Mouse (Mus musculus): ENCODE measurements around the gene Calm4.
A peak's percentile ranks its signal among the peaks of the same experiment; 100 is the strongest.
"Not testable (repeated sequence)": the region's sequence is repeated elsewhere in the genome, so short reads cannot be mapped to it uniquely, and the experiment has no call there.

Calm4 gene

DNA sequence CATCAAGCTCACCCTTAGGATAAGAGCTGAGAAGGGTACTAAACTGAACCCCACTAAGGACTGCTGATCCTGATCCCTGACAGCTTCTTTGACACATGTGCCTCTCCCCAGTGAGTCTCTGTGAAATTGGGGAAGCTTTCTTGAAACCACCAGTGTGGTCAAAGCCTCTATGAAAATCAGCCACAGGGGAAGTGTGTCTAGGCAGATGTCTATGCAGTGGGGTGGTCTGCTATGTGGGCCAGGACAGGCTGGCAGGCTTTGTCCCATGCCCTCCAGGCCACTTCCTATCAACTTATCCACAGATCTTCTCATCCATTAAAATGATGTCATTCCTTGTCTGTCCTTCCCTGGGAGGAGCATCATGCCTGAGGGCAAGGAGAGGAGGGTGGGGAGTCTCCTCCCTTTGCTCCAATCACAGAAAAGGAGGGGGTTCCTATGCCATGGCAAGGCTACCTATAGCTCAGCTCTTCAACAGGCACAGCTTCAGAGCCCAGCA lies at the start of gene Calm4:
Calm4 (plus strand) TSS at position 446 of the 496 bp plus-strand sequence.
- DNase-seq, result not testable (repeated sequence)

DNA sequence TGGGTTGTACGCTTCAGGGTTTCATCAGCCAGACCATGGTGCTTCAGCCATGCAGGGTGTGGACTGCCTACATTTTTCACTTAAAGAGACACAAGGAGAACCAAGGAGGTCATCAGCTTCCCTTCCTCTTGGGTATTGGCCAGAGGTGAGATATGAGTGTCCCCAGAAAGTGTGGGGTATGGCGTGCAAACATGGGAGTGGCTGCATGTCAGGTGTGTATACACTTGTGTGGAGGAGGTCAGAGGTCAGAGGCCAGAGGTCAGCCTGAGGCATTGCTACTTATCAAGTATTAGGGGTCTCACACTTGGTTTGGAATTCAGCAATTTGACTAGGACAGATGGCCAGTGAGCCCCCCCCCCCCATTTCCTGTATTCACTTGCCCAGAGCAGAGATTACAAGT lies 49.0 kb upstream of the Calm4 start:
- DNase-seq, result no peak

DNA sequence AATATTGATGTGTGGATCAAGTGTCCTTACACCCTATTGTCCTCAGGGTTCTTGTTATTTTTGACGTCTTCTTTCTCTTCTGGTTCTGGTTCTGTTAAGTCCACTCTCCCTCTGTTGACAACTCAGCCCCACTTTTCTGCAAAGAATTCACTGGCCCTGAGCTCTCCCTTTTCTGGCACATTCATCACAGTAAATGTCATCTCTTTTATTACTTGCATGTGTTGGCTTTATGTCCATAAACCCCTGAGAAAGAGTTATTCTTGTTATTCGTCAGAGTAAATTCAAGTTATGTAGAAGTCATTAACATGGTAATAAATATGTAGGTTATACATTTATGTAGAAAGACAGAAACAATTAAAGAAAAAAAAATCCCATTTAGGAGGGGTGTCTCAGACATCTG lies 48.0 kb upstream of the Calm4 start:
- no peak for DNase-seq

DNA sequence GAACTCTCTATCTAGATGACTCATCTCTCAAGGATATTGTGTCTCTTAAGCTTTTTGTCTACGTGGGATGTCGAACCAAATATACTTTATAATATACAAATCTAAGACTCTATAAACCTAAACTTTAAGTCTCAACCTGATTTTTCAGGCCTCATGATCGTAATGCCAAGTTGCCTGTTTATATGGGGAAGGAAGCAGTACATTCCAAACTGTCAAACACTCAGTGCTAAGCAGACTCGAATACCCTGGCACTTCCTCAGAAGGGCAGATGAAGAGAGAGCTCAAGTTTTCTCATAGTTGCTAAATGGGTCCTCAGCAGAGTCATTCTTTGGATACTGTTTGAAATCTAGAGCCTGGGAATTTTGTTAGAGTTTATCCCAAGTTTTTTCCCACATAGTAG lies 40.9 kb upstream of the Calm4 start:
- no peak for DNase-seq

DNA sequence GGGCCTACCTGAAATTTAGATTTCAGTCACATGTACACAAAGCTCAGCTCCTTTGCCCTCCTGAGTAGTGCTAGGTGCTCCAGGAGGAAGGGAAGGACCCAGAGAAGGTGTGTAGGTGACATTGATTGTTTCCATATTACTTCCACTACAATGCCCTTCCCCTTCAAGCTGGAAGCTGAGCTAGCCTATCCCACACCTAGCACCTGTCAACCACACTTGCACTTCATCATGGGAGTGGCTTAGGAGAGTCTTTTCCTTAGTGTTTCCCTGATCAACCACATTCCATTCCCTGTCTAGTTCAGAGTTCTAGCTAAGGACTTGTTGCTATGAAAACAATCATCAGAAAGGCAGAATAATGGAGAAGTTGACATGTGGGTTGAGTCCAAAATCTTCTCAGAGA lies 38.8 kb upstream of the Calm4 start:
- no peak for DNase-seq

DNA sequence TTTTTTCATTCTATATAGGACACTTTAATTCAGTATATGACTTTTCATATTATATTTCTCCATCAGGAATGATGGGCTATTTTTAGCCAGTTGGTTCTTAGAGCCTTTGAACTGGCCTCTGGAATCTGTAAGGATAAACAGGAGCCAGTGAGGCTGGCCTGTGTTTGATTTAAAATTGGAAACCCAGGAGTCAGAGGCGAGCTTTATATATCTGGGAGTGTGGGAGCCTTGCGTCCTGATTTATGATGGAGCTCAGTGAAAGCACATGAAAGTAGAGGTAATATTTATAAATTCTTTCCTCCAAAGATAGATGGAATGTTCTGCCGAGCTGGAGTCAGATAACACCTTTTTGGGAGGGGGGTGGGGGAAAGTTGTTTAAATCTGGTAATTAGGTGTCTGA lies 38.2 kb upstream of the Calm4 start:
- DNase-seq, result no peak

DNA sequence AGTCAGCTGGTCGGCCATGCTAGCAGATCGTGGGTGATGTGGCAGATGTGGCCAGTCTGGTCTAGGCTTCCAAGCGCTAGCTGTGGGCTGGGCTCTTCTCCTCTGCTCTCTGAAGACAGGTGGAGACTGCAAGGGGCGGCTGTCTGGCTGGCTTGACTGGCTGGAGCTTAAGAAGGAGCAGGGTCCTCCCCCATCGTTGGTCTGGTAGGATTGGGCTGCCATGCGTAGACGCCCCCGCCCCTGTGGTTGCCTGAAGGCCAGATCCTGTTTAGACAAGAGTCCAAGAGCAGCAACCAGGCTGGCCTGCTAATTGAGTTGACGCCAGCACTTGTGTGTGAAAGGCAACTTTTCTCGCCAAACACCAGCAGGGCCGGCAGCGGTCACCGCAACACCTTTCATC lies 33.4 kb upstream of the Calm4 start, which contains the start of gene Calml3:
Calml3 (minus strand) TSS at position 131 of the 400 bp plus-strand sequence.
- peak; percentile 41 to 53 for DNase-seq

DNA sequence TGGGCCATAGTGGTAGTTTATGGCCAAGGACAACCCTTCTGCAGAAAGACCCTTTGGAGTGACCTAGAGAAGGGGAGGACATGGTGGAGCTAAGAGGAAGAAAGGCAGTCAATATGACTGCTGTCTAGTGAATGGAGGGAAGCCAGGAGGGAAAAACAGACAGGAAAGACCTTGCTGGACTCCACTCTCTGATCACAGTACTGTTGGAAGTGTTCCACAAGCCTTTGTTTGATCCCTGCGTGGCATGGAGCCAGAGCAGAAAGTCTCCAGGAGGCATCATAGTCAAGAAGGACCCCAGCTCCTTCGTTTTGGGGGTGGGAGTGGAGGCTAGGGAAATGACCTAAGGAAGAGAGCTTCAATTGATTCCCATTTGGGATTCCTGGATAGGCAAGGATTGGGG lies 32.4 kb upstream of the Calm4 start:
- DNase-seq, result peak; percentile 17 to 65

DNA sequence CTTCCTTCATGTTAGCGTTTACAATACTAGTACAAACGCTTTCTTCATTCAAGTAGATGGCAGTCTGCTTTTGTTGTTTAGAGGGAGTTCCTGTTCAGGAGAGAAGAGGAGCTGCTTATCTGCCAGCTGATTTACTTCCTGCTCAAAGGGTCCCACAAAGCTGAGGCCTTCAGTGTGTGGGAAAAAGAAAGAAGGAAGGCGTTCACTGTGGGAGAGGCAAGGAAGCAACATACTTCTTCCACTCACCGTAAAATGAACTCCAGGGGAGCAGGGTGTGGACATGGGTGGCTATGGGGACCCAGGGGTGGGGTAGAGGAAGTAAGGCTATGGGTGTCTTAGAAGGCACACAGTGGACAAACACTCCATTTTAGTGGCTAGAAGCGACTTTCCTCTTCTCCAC lies 31.9 kb upstream of the Calm4 start:
- no peak for DNase-seq

DNA sequence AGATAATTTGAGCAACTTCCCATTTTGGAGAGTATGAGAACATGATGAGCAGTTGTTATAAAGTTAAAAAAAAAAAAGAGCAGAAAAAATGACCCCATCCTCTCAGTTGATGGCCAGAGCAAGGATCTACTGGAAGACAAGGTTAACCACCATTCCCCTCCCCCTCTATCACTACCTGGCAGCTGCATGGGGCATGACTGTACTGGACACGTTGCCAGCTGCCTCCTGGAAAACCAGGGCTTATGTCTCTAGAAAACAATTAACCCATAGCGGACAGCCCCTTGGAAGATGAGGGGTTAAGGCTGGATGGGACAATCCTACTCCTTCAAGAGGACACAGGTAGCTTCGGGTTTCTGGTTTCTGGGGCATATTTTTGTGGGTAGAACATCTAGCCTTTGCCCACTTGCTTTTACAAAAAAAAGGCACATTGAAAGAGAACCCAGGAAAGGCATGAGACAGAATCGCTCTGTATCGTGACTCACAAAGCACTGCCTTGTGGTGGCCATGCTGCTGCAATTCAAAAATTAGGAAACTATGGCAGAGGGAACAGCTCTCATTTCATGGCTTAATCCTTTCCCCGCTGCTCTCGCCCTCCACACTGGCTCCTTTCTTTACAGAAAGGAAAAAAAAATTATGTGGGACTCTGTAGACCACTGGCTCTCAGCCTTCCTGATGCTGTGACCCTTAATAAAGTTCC lies 30.3 kb upstream of the Calm4 start:
- DNase-seq, result peak; percentile 16 to 30

DNA sequence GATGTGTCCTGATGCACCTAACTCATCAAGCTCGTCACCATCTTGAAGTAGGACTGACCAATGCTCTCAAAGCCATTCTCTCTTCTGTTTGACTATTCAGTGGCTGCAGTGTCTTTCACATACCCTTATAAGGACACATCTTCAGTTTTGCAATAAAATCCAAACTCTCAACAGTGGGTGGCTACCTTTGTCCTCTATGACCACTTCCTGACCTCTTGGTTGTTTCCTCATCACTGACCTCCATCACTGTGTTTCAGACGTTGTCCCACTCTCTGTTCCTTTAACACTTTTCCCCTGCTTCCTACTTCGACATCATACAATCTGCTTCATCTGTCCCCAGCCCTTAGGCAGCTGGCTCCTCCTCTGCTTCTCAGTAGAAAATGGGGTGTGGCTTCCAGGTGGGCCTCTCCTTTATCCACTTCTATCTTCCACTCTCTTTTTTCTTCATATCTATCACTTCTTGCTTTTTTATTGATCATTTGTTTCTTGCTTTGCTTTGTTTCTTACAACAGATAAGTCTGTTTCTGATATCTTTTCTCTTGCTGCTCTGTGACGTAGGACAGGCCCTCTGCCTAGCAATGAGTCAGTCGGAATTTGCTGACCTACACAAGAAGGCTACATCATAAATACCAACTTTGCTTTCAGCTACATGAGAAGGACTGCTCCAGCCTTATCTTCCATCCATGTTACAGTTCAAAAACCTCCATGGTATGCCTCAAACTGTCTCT lies 19.4 kb upstream of the Calm4 start:
- no peak for DNase-seq

DNA sequence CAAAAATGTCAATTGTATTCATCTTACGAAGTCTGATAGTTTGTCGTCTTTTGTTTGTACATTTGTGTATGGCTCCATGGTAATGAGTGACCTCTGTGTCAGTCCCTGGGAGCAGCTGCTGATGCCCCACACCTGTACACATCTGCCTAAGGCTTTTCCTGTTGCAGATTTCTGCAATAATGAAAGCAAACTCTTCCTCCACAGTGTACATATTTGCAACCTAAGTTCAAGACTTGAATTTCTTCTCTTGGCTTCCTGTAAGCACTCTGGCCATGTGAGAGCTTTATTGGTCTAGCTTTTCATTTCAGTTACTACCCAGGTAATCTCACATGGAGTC lies 18.8 kb upstream of the Calm4 start:
- no peak for DNase-seq

DNA sequence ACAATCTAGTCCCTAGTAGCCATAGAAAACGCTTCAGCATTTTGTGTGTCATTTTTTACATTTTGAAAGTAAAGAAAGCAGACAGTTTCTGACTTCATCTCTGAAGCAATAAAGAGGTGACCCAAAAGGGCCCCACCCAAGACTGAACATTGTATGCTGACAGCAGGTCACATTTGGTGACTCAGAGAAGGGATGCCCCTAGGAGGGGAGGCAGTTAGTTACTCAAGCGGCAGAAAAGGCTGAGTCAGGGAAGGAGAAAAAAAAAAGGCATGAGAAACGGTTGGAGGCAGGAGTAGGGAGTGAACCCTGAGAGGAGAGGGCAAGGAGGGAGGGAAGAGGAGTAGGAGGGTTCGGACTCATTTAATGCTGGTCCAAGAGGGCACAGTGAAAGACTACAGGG lies 15.5 kb upstream of the Calm4 start:
- DNase-seq, result no peak

DNA sequence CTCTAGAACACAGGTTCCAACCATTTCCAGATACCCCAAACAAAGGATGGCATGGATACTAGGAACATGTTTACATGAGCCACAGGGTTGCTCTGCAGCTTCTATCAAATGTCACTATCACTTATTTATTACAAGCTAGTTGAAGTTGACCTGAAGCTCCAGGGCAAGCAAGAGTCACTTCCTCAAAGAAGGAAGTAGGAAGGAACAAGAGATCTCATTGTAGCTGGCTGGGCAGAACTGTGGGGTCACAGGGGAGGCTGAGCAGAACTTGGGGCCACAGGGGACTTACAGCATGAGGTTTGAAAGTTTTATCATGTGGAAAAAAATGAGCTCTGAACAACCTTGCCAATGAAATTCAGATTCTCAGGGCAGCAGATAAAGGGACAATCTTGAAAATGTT lies 11.8 kb upstream of the Calm4 start:
- DNase-seq, result no peak

DNA sequence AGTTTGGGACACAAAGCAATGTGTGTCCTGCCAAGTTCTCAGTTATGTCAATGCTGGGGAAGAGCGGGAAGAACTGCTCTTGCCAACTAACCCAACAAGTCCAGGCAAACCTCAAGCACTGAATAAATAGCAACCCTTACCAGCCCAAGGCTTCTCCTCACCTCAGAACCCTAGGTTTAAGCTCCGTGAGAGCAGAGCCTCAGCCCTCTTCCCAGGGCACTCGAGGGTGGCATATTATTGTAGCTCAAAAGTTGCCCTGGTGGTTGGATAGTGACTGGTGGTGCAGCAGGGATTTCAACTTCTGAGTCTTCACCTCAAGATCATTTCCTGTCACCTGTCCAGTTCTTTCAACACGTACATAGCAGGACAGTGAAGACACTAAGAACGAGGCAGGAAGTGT lies 6.0 kb upstream of the Calm4 start:
- DNase-seq, result no peak

DNA sequence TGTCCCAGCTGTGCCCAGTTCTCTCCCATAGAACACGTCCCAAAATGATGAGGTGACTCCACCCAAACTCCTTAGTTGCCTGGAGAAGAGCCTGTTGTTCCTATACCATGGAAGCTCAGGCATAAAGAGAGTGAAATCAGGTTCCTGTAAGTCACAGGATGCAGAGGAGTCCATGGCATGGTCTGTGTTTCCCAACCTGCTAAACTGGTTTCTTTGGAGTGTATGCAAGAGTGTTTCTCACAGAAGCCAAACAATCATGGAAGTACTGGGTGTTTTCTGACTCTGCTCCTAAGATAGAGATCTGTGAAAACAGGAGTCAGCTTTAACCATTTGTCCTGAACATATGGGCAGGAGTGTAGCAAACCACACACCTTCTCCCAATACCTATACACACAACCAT lies 5.6 kb upstream of the Calm4 start:
- DNase-seq, result peak in 1 of 2 experiments; percentile 4

DNA sequence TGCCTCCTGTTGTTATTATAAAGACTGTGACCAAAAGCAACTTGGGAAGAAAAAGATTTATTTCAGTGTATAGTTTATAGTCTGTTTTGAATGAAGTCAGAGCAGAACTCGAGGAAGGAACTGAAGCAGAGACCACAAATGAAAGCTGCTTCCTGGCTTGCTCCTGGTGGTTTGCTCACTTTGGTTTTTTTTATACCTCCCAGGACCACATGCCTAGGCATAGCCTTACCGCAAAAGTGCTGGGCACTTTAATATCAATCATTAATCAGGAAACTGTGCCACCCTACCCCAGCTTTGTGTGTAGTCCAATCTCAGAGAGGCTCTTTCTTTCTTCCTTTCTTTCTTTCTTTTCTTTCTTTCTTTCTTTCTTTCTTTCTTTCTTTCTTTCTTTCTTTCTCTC lies 5.1 kb upstream of the Calm4 start:
- DNase-seq, result peak in 1 of 2 experiments; percentile 4

DNA sequence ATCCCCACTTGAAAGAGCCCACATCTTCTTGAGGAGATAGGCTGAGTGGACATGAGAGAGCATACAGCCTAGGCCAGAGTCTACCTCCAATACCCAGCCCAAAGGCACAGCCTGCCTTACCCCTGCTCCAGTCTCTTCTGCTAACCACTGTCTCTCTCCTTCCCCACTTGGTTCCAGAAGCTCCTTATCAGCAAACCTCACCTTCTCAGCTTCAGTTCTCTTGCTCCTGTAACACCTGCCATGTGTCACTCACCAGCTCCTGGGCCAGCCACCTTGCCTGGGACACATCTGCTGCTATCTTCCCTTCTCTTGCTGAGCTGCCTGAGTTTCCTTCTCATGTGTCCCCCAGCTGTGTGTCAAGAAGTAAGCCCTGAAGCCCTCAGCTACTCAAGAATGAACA lies 3.9 kb upstream of the Calm4 start:
- not testable (repeated sequence) for DNase-seq

DNA sequence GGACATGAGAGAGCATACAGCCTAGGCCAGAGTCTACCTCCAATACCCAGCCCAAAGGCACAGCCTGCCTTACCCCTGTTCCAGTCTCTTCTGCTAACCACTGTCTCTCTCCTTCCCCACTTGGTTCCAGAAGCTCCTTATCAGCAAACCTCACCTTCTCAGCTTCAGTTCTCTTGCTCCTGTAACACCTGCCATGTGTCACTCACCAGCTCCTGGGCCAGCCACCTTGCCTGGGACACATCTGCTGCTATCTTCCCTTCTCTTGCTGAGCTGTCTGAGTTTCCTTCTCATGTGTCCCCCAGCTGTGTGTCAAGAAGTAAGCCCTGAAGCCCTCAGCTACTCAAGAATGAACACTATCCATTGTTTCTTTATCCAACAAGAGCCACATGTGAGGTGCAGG lies 3.1 kb downstream of the Calm4 start:
- not testable (repeated sequence) for DNase-seq

DNA sequence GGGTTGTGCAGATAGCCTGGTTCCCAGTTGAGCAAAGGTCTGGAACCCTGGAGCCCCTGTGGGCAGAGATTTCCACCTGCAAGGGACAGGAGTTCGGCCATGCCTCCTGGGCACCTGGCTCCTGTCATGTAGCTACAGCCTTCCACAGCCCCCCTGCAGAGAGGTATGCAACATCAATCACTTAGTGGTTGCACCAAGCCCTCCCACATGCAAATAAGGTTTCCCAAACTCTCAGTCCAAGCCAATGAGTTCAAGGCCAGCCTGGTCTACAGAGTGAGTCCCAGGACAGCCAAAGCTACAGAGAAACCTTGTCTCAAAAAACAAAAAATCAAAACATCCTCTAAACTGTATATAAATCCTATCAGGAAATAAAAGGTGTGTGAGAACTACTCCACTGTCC lies 12.8 kb downstream of the Calm4 start:
- no peak for DNase-seq

DNA sequence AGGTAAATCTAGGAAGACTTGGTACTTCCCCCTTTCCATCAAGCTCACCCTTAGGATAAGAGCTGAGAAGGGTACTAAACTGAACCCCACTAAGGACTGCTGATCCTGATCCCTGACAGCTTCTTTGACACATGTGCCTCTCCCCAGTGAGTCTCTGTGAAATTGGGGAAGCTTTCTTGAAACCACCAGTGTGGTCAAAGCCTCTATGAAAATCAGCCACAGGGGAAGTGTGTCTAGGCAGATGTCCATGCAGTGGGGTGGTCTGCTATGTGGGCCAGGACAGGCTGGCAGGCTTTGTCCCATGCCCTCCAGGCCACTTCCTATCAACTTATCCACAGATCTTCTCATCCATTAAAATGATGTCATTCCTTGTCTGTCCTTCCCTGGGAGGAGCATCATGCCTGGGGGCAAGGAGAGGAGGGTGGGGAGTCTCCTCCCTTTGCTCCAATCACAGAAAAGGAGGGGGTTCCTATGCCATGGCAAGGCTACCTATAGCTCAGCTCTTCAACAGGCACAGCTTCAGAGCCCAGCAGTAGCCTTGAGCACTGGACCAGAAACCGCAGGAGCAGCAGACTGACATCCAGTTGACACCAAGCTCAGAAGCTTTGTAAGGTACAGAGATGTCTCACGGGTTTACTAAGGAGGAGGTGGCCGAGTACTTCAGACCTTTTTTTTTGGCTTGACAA lies 16.2 kb downstream of the Calm4 start, which contains the start of gene Calm5:
Calm5 (plus strand) TSS at position 526 of the 686 bp plus-strand sequence.
- not testable (repeated sequence) for DNase-seq

DNA sequence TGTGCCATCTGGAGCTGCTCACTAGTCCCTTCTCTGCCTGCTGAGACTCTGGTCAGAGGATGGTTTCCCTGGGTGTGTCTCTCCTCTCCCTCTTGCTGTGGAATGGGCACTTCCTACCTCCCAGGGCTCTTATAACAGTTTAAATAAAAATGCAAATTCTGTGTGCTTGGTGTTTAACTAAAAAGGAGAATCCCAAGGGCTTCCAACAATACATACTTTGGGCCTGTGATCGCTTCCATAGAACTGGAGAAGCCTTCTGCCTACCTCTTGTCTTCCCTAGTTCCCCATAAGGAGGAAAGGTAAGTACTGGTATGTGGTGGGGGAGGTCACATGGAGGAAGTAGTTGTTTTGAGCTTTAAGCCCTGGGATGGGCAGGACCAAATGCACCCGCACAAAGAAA lies 17.3 kb downstream of the Calm4 start:
- no peak for DNase-seq

DNA sequence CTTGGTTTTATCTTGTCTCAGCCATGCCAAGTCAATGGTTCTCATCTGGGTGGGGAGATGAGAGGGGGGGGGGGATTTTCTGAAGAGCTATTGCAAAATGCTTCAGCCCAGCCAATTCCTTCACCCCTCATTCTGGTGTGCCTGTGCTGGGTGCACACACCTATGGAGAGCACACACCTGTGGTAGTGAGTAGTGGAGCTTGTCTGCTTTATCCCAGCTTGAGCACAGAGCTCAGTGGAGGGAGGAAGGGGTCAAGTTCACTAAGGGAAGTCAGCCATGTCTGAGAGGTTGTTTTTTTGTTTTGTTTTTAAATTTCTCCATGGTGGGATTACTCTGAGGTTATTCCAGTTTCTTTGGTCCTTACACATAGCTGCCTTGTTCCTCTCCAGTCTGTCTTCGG lies 18.7 kb downstream of the Calm4 start:
- DNase-seq, result no peak

DNA sequence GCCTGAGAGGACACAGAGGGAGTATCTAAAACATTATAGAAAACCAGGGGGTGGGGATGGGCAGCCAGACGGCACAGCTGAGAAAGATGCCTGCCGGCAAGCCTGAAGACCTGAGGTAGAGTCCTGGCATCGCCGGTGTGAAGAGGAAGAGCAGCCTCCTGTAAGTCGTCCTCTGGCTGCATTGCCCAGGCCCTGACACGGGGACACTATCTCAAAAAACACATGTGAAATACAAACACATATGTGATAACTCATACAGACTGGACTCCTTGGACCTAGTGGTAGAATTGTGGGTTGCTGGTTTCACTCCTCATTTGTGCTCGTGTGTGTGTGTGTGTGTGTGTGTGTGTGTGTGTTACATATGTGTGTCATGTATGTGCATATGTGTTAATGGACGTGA lies 23.7 kb downstream of the Calm4 start:
- DNase-seq, result no peak
